Mouse (Mus musculus): Measurements from ENCODE around the gene Gm37240.

Gene Gm37240

DNA sequence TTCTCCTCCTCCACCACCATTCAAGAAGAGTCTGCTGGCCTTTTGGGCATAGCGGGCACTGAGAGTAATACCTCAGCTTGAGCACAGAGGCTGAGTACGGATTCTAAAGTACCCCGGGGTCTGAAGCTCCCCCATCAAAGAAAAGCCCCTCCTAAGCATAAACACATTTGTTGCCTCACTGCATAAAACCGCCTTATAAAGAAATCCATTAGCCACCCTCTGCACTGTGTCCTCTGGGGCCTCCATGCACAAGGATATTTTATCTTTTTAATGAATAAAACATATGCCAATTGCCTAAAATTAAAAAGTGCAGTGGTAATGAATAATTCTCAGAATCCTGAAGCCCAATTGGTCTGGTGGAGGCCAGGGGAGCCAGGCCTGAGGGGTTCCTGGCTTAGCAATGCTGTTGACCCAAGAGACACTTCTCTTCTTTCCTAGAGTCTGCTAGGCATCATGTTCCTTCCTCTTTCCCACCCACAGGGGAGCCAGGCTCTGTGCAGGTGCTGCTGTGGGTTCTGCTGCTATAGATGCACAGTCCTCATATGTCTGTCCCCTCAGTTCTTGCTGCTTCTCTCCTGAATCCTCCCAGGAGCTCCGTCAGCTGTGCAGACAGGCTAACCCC, 463.8 kb downstream of the Gm37240 start:
- intact Hi-C loops (cut with DNase I) = no loop called here

DNA sequence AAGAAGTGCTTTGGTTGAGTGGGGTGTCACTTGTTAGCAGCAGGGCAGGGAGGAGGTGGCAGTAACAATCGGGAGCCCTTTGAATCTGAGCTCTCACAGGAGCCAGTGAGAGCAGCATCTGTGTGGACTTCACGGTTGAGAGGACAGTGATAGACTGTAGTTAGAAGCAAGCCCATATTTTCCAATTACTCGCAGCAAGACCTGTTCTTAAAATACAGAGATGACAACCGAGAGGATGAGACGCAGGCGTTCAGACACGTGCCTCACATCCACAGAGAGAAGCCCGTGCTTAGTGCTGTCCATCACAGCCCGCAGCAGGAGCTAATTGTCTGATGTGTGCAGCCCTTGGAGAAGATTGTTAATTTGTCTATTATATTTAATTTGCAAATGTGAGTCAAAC, 465.9 kb downstream of the Gm37240 start:
- intact Hi-C loops (cut with DNase I) = no loop called here

DNA sequence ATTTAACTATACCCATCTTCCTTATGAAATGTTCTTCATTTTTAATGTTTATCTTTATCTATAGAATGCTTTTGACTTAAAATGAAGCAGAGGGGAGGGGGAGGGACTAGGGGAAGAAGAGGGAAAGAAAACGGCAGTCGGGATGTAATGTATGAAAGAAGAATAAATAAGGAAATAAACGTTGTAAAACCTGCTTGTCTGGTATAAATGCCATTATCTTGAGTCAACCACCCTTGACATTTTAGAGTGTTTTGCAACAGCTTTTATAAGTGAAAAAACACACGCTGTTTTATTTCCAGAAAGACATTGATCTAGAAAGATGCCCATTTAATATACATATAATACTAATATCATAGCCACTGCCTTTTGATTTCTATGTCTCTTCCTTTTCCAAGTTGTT, 469.7 kb downstream of the Gm37240 start:
- intact Hi-C loops (cut with DNase I) = no loop called here

DNA sequence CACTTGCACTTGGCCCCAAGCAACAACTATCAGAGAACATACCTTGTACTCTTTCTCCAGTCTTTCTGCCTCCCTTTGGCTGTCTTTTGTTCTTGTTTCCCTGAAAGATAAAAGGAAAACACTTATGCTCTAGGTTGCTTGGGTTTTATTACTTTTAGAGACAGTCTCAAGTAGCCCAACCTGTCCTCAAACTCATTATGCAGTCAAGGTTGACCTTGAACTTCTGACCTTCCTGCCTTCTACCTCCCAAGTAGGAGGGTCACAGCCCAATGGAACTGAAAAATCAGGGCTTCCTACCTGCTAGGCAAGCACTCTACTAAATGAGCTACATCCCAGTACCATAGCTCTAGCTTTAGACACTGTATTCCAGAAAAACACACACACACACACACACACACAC, 488.5 kb downstream of the Gm37240 start:
- intact Hi-C loops (cut with DNase I) = no loop called here

DNA sequence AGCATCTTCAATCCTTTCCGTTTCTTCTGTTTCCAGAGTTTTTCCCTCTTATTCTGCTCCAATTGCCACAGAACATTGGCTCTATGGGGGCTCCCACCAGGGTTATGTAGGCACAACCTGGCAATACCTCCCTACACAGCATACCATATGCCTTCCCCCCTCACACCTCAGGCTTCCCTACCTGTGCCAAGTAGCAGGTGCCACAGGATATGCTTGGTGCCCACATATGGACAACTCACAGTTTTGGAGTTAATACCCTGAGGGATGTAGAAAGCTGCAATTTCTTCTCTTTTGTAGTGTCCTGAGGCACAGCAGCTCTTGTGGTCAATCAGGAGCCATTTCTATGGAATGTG, 488.9 kb downstream of the Gm37240 start:
- intact Hi-C loops (cut with DNase I) = no loop called here

DNA sequence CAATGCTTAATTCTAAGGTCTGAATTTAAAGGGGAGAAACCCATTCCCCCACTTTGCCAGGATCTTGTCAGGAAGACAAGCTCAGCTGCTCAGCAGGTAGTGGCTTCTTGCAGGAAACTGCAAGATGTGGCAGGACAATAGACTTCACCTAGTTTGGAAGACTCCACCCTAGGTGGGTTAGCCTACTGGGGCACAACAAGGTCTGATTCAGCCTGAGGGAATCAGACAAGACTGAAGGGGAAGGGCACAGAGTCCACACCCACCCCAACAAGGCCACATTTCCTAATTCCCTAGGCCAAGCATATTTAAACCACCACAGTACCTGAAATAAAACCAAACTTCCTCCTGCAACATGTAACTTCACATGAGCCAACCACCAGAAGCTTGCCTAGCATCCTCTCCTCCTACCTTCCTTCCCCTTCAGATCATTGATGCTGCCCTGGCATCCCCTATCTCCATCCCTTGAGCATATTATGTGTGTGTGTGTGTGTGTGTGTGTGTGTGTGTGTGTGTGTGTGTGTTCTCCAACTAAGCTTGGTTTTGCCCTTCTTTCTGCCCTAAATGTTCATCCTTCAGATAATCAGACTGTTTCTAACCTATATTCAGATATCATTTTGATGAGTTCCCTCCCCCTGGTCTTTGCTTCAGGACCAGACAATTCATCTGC, 489.4 kb downstream of the Gm37240 start:
- intact Hi-C loops (cut with DNase I) = no loop called here

DNA sequence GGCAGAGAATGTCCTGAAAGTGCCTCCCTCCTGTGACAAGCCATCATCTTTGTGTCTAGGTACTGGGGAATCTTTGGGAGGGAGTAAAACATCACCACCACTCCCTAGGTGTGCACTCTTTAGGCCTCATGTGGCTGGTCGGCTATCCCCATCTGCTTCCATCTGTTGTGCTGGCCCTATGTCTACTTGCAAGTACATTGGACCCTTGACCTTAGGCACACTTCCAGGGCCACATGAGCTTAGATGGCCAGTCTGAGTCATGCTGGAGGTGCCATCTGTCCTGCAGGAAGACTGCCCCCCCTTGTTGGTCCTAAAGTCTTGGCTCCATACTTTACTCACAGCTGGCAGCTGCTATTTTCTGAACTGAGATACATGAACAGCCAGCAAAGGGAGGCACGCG, 493.9 kb downstream of the Gm37240 start:
- intact Hi-C loops (cut with DNase I) = no loop called here

DNA sequence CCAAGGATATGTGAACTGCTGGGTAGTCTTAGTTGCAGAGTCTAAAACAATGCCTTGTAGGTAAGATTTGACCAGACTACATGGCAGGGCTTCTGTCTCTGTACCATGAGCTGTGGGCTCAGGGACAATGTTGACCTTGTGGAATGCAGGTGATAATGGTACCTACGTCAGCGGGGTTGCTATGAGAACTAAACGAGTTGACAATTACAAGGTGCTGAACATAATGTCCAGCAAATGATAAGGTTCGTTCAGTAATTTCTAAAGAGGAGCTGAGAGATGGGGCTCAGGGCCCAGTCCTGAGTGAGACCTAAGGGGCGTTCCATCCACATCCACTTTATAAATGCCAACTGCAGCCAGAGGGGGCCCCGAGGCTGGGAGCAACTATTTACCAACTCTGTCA, 495.6 kb downstream of the Gm37240 start:
- intact Hi-C loops (cut with DNase I) = no loop called here

DNA sequence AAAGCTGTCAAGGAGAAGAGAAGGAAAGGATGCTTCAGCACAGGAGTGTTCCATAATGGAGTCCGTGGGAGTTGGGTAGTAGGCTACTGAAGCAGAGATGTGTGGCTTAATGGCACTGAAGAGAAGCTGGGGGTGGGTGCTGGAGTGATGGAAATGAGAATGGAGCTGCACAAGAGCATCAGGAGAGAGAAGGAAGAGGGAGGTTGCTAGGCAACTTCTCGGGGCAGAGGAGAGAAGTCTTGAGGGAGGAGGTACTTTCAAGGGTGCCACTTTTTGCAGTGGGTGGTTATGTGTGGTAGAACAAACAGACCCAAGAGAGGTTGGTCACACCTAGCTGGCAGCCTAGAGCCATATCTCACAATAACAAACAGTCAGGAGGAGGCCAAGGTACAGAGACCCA, 496.2 kb downstream of the Gm37240 start:
- intact Hi-C loops (cut with DNase I) = no loop called here

DNA sequence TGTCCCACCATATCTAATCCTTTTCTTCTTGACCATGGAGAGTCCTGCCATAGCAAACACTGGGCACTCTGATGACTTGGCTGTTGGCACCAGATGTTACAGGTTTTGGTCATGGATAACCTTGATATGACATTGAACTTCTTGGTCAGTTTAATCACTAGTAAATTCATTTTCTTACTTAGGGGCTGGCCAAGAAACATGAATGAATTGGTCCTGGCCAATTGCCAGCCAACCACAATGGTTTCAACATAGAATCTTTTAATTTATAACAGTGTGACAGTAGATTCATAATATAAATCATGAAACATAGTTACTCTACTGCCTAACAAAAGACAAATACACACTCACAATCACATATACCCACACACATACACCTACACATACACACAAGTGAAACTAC, 501.9 kb downstream of the Gm37240 start:
- intact Hi-C loops (cut with DNase I) = no loop called here

DNA sequence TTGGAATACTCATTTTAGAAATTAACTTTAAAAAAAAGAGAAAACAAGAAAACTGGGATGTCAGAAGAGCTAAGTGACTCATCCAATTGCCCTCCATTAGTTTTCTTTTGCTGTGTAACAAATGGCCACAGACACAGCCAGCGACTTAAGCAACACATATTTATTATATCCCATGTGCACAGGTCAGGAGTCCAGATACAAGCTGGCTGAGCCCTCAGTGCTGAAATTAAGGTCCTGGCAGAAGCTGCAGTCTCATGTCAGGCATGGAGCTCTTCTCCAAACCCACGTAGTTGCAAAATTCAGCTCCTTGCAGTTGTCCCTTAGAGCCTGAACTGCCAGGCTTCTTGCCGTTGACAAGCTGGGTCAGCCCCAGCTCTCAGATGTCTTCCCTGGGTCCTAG, 504.0 kb downstream of the Gm37240 start:
- intact Hi-C loops (cut with DNase I) = no loop called here

DNA sequence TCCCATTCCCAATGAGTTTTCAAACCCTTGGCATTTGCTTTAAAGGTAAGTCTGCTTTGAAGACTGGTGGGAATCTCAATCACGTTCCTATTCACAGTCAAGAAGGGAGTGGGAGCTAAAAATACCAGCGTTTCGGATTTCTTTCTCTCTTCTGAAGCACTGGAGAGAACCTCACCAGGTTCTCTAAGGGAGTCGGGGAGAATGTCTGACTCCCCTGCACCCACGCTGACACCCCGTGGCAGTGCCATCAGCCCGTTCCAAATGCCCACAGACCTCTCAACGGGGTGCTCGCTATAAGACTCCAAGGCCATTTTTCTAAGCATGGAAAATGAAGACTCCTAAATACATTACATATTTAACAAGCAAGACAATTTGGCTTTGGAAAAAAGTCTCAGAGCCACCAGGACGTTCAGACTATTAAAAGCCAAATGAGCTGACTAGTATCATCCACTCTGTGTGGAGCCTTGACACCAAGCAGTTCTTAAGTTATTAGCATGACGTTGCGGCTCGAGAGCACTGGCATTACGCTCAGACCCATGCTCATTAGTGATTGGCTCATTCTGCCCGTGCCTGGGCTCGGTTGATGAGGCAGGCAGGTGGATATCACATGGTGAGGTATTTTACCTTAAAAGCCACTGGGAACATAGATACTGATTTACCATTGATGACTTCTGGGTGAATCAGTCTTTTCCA, 508.5 kb downstream of the Gm37240 start:
- intact Hi-C loops (cut with DNase I) = no loop called here

DNA sequence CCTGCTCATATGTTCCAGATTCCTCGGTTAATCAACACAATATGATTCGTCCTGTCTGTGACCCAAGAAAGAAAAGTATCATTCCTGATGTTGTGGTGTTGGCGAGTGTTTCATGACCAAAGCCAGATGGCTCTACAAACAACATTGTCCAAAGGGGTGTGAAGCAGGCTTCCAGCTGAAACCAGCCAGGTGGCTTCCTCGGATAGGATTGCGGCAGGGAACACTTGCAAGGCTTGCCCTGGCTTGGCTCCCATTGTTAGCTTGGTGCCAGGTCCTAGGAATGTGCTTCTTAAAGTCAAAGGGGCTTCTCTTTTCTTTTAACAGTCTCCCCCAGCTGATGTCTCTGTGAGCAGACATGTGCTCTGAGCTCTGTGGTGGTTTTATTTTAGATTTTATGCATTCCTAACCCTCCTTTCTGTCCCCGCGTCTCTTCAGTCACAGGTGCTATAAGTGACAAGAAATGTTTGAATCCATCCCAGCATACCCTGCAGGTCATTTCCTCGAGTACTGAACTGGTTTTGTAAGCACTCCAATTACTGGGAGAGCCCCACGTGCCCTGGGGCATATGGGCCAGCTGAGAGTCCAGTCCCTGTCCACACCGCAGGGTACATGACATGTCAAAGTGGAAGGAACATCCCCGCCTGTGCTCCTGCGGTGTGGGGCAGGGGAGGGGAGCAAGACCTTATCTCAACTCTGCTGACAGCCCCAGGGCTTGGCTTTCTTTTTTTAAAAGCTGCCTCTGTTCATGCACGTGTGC, 509.2 kb downstream of the Gm37240 start:
- intact Hi-C loops (cut with DNase I) = no loop called here

DNA sequence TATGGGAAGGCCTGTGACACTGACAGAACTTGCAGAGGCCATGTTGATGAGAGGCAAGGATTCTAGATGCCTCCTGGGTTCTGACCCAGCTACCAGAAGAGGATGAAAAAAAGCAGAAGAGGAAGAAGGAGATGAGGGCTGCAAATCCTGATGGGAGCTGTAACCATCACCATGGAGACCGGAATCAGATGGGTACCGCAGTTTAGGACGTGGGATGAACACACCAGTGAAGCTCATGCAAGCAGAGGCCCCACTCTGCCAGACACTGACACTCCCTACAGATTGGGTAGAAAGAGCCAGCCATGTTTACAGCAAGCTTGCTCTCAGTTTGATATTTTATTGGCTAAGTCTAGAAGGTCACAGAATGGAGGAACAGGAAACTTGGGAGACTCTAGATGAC, 509.8 kb downstream of the Gm37240 start:
- intact Hi-C loops (cut with DNase I) = no loop called here

DNA sequence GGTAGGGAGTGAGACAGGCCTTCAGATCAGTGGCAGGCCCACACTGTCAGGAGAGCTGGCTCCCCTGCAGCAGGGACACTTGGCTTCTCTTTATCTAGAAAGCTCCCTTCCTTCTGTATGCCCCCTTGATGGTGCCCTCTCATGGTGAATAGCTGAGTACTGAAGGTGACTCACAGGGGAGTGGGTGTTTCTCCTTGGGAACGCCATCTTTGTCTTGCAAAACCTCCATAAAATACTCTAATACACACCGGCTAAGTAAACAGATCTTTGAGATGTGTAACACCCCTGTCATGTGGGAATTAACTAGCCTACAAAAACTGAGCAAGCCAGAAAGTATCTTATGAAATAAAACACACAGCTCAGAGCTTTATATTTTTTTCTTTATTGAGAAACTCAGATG, 510.8 kb downstream of the Gm37240 start:
- intact Hi-C loops (cut with DNase I) = no loop called here

DNA sequence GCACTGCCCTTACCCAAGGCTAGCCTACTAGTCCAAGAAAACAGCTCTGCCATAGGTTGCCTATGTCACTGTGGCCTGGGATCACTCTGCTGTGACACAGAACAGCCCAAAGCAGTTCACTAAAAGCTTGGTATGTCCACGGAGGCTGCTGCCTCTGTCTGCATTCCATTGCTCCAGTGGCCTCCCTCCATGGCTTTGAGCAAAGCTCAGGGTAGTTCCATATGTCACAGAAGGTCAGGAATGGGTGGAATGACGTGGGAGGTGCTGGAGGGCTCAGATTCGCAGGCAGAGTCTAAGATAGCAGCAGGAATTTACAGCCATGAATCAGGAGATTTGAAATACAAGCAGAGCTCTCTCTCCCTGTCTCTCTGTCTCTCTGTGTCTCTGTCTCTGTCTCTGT, 514.3 kb downstream of the Gm37240 start:
- intact Hi-C loops (cut with DNase I) = no loop called here

DNA sequence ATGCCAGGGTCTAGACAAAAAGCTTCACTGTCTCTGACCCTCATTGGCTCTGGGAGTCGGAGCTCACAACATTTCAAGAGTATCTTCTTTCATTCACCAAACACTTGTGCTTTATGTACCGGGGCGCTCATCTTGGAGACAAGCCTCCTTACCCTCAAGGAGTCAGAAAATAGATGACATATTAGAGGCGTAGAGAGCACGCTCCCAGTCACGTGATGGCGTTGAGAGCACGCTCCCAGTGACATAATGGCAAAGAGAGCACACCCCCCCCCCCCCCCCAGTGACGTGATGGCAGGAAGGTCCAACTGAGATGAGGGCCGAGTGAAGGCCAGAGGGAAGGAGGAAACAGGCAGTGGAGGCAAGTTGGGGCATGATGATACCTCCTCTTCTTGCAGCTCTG, 517.5 kb downstream of the Gm37240 start:
- intact Hi-C loops (cut with DNase I) = no loop called here

DNA sequence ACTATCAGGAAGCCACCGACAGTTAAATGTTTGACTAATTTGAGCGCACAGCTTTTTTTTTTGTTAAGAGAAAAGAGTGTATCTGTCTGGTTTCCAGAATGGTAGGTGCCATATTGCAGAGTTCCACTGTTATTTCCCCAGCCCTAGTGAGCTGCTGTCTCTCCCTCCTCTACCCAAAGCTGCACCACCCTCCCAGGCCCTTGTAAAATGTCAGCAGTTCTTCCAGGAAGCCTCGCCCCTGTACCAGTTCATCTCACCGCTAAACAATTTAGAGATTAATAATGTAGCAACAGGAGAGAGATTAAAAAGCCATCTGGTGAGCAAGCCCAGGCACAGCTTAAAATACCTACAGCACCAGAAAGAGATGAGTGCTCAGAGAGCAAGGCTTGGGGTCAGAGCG, 518.2 kb downstream of the Gm37240 start:
- intact Hi-C loops (cut with DNase I) = no loop called here

DNA sequence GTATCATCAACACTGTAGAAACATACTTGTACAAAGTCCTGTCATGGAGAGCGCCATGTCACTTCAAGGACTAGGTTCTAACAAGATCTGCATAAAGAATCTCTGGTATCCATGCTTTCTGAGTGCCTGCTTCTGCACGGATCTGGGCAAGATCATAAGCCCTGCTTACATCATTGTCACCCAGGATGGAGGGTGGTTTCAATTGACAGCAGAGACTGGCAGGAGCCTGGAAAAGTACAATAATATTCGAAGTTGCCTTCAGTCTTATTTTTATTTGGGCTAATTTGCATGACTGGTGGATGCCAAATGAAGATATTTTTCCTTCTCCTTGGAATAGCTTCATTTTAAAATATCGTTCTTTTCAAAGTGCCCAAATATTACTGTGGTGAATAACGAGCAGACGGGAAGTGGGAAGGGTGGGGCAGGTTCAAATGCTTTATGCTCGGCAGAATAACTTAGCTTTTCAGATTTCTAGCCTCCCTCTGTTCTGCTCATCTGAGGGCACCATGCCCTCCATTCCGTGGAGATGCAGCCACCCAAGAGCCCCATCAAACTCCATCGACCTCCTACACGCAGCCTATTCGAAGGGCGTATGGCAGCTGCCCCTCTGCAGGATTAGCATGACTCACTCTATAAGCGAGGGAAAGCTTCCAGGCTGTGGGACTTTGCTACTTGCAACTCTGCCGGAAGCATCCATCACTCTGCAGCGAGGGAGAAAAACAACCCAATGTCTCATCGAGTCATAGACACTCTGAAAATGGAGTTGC, 518.8 kb downstream of the Gm37240 start:
- intact Hi-C loops (cut with DNase I) = no loop called here

DNA sequence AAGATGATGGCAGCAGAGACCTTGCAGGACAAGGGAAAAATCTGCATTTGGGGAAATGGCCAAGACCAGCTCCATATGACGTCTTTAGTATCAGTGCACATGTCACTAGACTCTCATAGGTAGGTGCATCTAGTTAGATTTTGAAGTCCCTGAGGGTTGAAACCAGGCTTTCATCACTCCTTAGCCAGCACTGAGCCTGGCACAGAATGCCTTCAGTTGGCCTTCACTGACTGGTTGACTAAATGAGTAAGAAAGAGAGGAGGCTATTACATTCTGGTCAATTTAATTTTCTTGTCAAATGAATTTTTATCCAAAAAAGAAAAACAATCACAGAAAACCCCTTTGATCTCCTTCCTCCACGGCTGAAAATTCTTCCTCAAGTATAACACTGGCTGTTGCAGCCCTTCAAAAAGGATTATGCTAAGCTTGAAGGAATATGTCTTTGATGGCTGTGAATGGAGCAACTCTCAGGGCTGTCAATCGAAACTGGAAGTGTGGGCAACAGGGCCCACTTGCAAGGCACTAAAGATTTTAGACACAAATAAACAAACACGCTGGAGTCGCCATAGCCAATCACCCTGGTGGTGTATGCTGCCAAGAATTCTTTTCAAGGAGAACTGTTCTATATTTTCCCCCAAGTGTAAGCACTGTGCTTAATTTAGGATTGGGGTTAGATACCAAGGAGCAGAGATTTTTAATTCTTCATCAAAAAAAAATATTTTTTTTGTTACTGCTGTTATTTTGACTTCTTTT, 522.6 kb downstream of the Gm37240 start:
- intact Hi-C loops (cut with DNase I) = no loop called here

DNA sequence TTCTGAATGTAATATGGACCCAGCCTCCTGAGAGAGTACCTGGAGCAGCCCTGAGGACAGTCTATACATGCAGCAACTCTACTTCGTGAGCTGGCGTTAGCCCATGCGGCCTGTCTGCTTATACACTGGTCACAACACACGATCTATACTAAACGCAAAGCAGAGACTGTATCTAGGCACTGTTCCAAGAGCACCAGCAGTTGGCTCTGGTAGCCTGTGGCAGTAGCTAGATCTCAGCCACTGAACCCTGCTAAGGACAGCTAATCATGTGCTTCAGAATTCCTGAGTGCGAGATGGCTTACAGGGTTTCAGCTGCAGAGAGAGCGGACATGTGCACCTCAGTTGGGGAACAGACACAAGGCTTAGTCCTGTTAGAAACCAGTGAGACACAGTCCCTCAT, 524.4 kb downstream of the Gm37240 start:
- intact Hi-C loops (cut with DNase I) = no loop called here
